Mouse (Mus musculus): ENCODE results near the gene Tbkbp1. TPM values are rescaled to one million over a fixed set of nuclear protein-coding genes. Genes with fewer than 3 reads are reported as not detected.

Gene Tbkbp1
- polyA plus RNA-seq, 1 experiment: 55.8 TPM

DNA sequence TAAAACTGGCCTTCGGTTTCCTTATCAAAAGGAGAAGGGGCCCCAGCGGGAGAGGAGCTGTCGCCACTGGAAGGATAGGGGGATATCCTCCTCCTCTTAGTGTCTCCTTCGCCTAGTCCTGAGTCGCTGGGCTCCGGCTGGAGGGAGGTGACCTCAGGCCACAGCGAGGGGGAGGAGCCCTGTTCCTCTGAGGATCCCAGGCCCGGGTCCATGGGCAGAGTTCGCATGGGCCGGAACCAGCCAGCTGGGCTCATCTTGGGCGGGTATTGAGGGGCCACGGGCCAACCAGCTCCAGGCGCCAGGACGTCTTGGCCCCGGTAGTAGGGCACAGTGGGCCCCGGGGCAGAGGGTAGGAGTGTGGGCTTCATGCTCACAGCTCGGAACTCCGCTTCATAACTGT is 52.5 kb downstream of the Tbkbp1 start:
- Histone ChIP-seq H3K4me1 (ENCODE audit: control insufficient read depth, insufficient read depth, low read length) (no peaks in the 10 kb centered on the region), H3K4me3 (replicated peaks; ENCODE audit: extremely low read depth, low read depth, low read length) (no peak overlapping the region)
- no peak for TF ChIP-seq POLR2A (IDR thresholded peaks at IDR 0.05; ENCODE audit: borderline replicate concordance, extremely low read depth, low read depth, low read length)
- TF ChIP-seq CTCF (IDR thresholded peaks at IDR 0.05; ENCODE audit: insufficient read depth, low read length): no peak
- DNase-seq: no peak
- 17% methylated on average over 18 of the region's 18 CpGs for WGBS

DNA sequence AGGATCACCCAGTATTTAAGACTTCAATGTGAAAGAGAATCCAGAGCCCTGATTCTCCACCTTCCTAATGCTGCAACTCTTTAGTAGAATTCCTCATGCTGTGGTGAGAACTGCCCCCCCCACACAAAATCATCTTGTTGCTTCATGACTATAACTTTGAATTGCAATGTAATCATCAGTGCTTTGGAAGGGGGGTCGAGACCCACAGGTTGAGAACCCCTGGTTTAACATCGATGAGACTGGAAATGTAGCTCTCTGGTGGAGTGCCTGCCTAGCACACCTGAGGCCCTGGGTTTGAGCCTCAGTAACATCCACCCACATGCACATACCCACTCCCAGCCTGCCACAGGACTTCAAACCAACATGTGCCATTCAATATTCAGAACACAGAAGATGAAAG is 56.7 kb downstream of the Tbkbp1 start:
- DNase-seq: no peak
- Histone ChIP-seq H3K4me1 (ENCODE audit: control insufficient read depth, insufficient read depth, low read length) (no peaks in the 10 kb centered on the region), H3K4me3 (replicated peaks; ENCODE audit: extremely low read depth, low read depth, low read length) (no peak overlapping the region)
- TF ChIP-seq POLR2A (IDR thresholded peaks at IDR 0.05; ENCODE audit: borderline replicate concordance, extremely low read depth, low read depth, low read length): no peak
- no peak for TF ChIP-seq CTCF (IDR thresholded peaks at IDR 0.05; ENCODE audit: insufficient read depth, low read length)
- 59% methylated on average over 2 of the region's 2 CpGs for WGBS

DNA sequence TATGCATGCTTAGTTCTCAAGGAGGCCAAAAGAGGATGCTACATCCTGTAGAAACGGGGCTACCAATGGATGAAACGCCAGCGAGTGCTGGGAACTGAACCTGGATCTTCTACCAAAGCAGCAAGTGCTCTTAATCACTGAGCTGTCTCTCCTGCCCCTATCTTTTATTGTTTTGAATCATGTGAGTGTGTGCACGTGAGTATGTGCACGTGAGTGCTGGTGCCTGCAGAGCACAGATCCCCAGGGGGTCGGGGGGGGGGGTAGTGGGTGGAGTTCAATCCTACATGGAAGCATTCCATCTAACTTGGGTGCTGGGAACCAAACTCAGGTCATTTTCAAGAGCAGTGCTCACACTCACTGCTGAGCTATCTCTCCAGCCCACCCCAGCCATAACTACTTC is 64.9 kb downstream of the Tbkbp1 start:
- TF ChIP-seq CTCF (IDR thresholded peaks at IDR 0.05; ENCODE audit: insufficient read depth, low read length) (no peak), POLR2A (IDR thresholded peaks at IDR 0.05; ENCODE audit: borderline replicate concordance, extremely low read depth, low read depth, low read length) (no peak)

More for the DNA sequence above, 64.9 kb downstream of the Tbkbp1 start:
- no peak for DNase-seq
- 62% methylated on average over 6 of the region's 6 CpGs for WGBS
- no peak overlapping the region for H3K4me3 ChIP-seq (replicated peaks; ENCODE audit: extremely low read depth, low read depth, low read length)
- H3K4me1 ChIP-seq (ENCODE audit: control insufficient read depth, insufficient read depth, low read length): no peaks in the 10 kb centered on the region

Other genes starting within 250 kb of the Tbkbp1 start
- 25.4 and 30.1 TPM in 2 replicates for gene Cdk5rap3, start 235.0 kb downstream of the Tbkbp1 start, polyA plus RNA-seq (2012; rRNA removed)
- gene Prr15l, start 223.4 kb downstream of the Tbkbp1 start, polyA plus RNA-seq (2012; rRNA removed): 56.2 and 69.8 TPM in 2 replicates
- gene Pnpo, start 207.5 kb downstream of the Tbkbp1 start, polyA plus RNA-seq (2012; rRNA removed): 20.7 and 24.0 TPM in 2 replicates
- 23.1 and 26.3 TPM in 2 replicates for gene Sp2, start 168.5 kb downstream of the Tbkbp1 start, polyA plus RNA-seq (2012; rRNA removed)
- gene Sp6, start 138.1 kb downstream of the Tbkbp1 start, polyA plus RNA-seq (2012; rRNA removed): 5.0 and 8.5 TPM in 2 replicates
- gene Scrn2, start 121.6 kb downstream of the Tbkbp1 start, polyA plus RNA-seq (2012; rRNA removed): 16.2 and 20.2 TPM in 2 replicates
- gene Lrrc46, start 110.1 kb downstream of the Tbkbp1 start, polyA plus RNA-seq (2012; rRNA removed): 3.7 and 4.3 TPM in 2 replicates
- 64.8 and 80.5 TPM in 2 replicates for gene Mrpl10, start 109.9 kb downstream of the Tbkbp1 start, polyA plus RNA-seq (2012; rRNA removed)
- 15.7 and 18.1 TPM in 2 replicates for gene Osbpl7, start 100.9 kb downstream of the Tbkbp1 start, polyA plus RNA-seq (2012; rRNA removed)
- gene Tbx21, start 36.2 kb downstream of the Tbkbp1 start, polyA plus RNA-seq (2012; rRNA removed): 1.9 and 3.0 TPM in 2 replicates
- gene Kpnb1, start 36.4 kb upstream of the Tbkbp1 start, polyA plus RNA-seq (2012; rRNA removed): 18.7 and 32.0 TPM in 2 replicates
- gene Npepps, start 129.1 kb upstream of the Tbkbp1 start, polyA plus RNA-seq (2012; rRNA removed): 22.3 and 23.1 TPM in 2 replicates
- 5.1 and 8.3 TPM in 2 replicates for gene Mrpl45, start 164.2 kb upstream of the Tbkbp1 start, polyA plus RNA-seq (2012; rRNA removed)
- gene Gpr179, start 200.6 kb upstream of the Tbkbp1 start, polyA plus RNA-seq (2012; rRNA removed): 0.23 and 0.24 TPM in 2 replicates
- 9.8 and 11.3 TPM in 2 replicates for gene Socs7, start 211.1 kb upstream of the Tbkbp1 start, polyA plus RNA-seq (2012; rRNA removed)